Mouse (Mus musculus) liver, postnatal 0 days (tissue): Measurements from ENCODE around the gene Tcte2. TPM values are rescaled to one million over a fixed set of nuclear protein-coding genes. Genes with fewer than 3 reads are reported as not detected.

Experiments used
- ATAC-seq: fragments of 200-750 bp; cut with Nextera tagmentation; 2 replicates; pipeline ENCODE4 v1.8.0; 2017; ENCODE audit warnings: mild to moderate bottlenecking, moderate library complexity
- DNase-seq: peaks from one replicate; pipeline ENCODE4 v3.0.0-alpha.2; 2016
- H3K27ac ChIP-seq: fragments of 300-500 bp; sonication (generic); 2 replicates; pipeline ENCODE4 v1.5.1; 2014; ENCODE audit warnings: antibody characterized with exemption, moderate library complexity, mild to moderate bottlenecking, low read depth
- H3K27me3 ChIP-seq: fragments of 300-500 bp; sonication (generic); 2 replicates; pipeline ENCODE4 v1.6.1; 2014; ENCODE audit warnings: low read length, control low read depth, mixed read lengths; ENCODE audit not compliant: insufficient read depth
- H3K36me3 ChIP-seq: fragments of 300-500 bp; sonication (generic); replicated peaks from 2 replicates; pipeline ENCODE4 v1.6.1; 2014; ENCODE audit warnings: mild to moderate bottlenecking, control low read depth, low read length, moderate library complexity, mixed read lengths; ENCODE audit not compliant: insufficient read depth
- H3K4me1 ChIP-seq: fragments of 300-500 bp; sonication (generic); 2 replicates; pipeline ENCODE4 v1.6.1; 2014; ENCODE audit warnings: antibody characterized with exemption, mild to moderate bottlenecking, control low read depth; ENCODE audit not compliant: insufficient read depth
- H3K4me2 ChIP-seq: fragments of 300-500 bp; sonication (generic); 2 replicates; pipeline ENCODE4 v1.6.1; 2014; ENCODE audit warnings: low read depth, mild to moderate bottlenecking, low read length, moderate library complexity, mixed read lengths
- H3K4me3 ChIP-seq: fragments of 300-500 bp; sonication (generic); 2 replicates; pipeline ENCODE4 v1.5.1; 2014; ENCODE audit warnings: low read depth, low read length
- H3K9ac ChIP-seq: fragments of 300-500 bp; sonication (generic); replicated peaks from 2 replicates; pipeline ENCODE4 v1.6.1; 2014; ENCODE audit warnings: mild to moderate bottlenecking, moderate library complexity
- H3K9me3 ChIP-seq: fragments of 300-500 bp; sonication (generic); 2 replicates; pipeline ENCODE4 v1.6.1; 2016; ENCODE audit warnings: mild to moderate bottlenecking, control low read depth, low read length, mixed read lengths
- CTCF ChIP-seq: sonication (generic); IDR thresholded peaks from 2 replicates; pipeline ENCODE4 v1.5.1; 2016; ENCODE audit warnings: antibody characterized with exemption, low read depth
- EP300 ChIP-seq: IDR thresholded peaks from 2 replicates; pipeline ENCODE4 v1.6.1; 2016; ENCODE audit warnings: antibody characterized with exemption, low read depth, mild to moderate bottlenecking
- WGBS: fragments of 180-500 bp; shearing (Covaris S2); extraction: QIAGEN DNeasy Blood & Tissue Kit; methylation state at CpG from one replicate; pipeline ENCODE4 v1.1.7; 2014; ENCODE audit not compliant: insufficient replicate concordance; 5-methylcytosine and 5-hydroxymethylcytosine counted together
- polyA plus RNA-seq: library from polyadenylated mRNA; unstranded; fragments of >200 nt; fragmentation: Nextera tagmentation; extraction: Ambion mirVana; gene quantifications from 2 replicates; pipeline ENCODE4 v1.2.1, GENCODE M21; 2015

The Tcte2 gene
- polyA plus RNA-seq, 1 experiment from 2014 or later = 0.42 TPM

DNA sequence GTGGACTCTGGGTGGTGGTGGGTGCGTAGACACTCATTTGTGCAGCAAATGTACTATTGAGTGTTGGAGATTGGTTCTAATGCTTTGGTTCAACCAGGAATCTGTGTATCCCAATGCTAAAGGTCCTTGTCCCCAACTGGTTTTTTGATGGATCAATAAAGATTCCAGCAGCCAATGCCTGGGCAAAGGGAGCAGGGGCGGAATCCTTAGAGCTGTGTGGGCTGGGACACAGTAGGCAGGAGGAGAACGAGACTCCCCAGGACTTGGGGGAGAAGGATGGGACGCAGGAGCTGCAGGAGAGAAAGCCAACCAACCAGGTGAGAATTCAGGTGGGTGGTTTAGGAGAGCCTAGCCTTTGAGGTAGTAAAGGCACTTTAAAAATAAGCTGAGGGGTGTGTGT, 63.4 kb downstream of the Tcte2 start:
- no peaks in the 10 kb centered on the region for H3K36me3 ChIP-seq
- H3K27ac ChIP-seq = peak overlapping the region; percentile 89
- 57% methylated on average over 4 of the region's 4 CpGs for WGBS
- H3K9ac ChIP-seq = peak overlapping the region; percentile 39
- peak; percentile 90 for ATAC-seq
- H3K27me3 ChIP-seq = no peaks in the 10 kb centered on the region
- H3K4me3 ChIP-seq = peak overlapping the region; percentile 33
- DNase-seq = peak; percentile 59
- TF ChIP-seq CTCF = no peak
- TF ChIP-seq EP300 = peak; percentile 63; the same call in 1 of the 2 replicates
- 0 out of 2 replicates have a peak, but pooled peaks cover 3% of the 10 kb centered on the region for H3K4me1 ChIP-seq
- no peaks in the 10 kb centered on the region for H3K9me3 ChIP-seq
- peak overlapping the region; percentile 57 for H3K4me2 ChIP-seq

DNA sequence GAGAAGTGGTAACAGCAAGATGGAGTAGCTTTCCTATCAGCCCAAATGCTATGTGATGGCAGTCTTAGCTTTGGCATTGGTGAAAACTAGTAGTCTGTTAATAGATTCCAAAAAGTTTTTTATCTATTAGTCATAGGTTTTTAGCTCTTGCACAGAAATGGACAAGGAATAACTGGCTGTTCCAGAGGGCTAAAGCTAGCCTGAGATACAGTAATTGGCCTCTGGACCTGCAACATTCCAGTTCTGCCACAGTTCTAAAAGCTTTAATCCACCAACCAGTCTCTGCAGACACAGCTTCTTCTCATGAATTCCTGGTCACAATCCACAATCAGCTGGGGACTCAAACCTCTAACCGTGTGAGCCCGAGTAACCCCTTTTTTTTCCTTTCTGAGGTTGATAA, 64.0 kb downstream of the Tcte2 start:
- Histone ChIP-seq H3K36me3 (no peaks in the 10 kb centered on the region), H3K4me3 (no peak overlapping the region), H3K4me2 (no peak overlapping the region), H3K9ac (no peak overlapping the region), H3K4me1 (0 out of 2 replicates have a peak, but pooled peaks cover 3% of the 10 kb centered on the region), H3K9me3 (no peaks in the 10 kb centered on the region), H3K27ac (peak overlapping the region; percentile 89), H3K27me3 (no peaks in the 10 kb centered on the region)
- TF ChIP-seq EP300 (no peak), CTCF (no peak)
- DNase-seq (no peak), ATAC-seq (no peak)
- WGBS = 58% methylated on average over 2 of the region's 2 CpGs

- no peak overlapping the region for H3K4me3 ChIP-seq
- ATAC-seq (no peak), DNase-seq (no peak)
- no peak overlapping the region for H3K9ac ChIP-seq
- WGBS = 73% methylated on average over 5 of the region's 5 CpGs
- no peak overlapping the region for H3K4me2 ChIP-seq
- 0 out of 2 replicates have a peak, but pooled peaks cover 3% of the 10 kb centered on the region for H3K4me1 ChIP-seq
- H3K27ac ChIP-seq = no peak overlapping the region
- TF ChIP-seq EP300 (no peak), CTCF (no peak)
- no peaks in the 10 kb centered on the region for H3K9me3 ChIP-seq
- H3K36me3 ChIP-seq = no peaks in the 10 kb centered on the region
- no peaks in the 10 kb centered on the region for H3K27me3 ChIP-seq
These were observed 65.7 kb downstream of the Tcte2 start for GRCm38 (mm10) chr17:13695881-13696280.

DNA sequence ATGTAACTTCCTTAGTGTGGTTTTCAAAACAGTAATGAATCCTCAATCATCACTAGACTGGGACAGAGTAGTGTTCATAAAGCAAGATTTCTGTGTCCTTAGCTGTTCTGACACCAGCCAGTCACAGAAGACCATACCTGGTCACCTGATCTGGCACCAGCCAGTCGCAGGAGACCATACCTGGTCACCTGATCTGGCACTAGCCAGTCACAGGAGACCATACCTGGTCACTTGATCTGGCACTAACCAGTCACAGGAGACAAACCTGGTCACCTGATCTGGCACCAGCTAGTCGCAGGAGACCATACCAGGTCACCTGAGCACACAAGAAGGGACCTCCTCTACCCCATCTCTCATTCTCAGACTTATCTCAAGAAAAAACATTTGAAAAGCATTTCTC, 66.4 kb downstream of the Tcte2 start:
- DNase-seq (no peak), ATAC-seq (no peak)
- no peak overlapping the region for H3K9ac ChIP-seq
- H3K4me1 ChIP-seq = peaks cover 5% of the 10 kb centered on the region; the same call in 1 of the 2 replicates
- H3K9me3 ChIP-seq = no peaks in the 10 kb centered on the region
- H3K4me2 ChIP-seq = no peak overlapping the region
- H3K27ac ChIP-seq = no peak overlapping the region
- 69% methylated on average over 2 of the region's 2 CpGs for WGBS
- H3K4me3 ChIP-seq = no peak overlapping the region
- no peaks in the 10 kb centered on the region for H3K27me3 ChIP-seq
- TF ChIP-seq EP300 (no peak), CTCF (no peak)
- H3K36me3 ChIP-seq = no peaks in the 10 kb centered on the region

GRCm38 (mm10) chr17:13694181-13694580, 67.4 kb downstream of the Tcte2 start:
- no peak overlapping the region for H3K9ac ChIP-seq
- no peaks in the 10 kb centered on the region for H3K9me3 ChIP-seq
- no peak for TF ChIP-seq EP300
- TF ChIP-seq CTCF = no peak
- H3K36me3 ChIP-seq = no peaks in the 10 kb centered on the region
- 74% methylated on average over 1 of the region's 1 CpGs for WGBS
- peaks cover 3% of the 10 kb centered on the region; the same call in 1 of the 2 replicates for H3K4me1 ChIP-seq
- no peak overlapping the region for H3K27ac ChIP-seq
- H3K4me3 ChIP-seq = no peak overlapping the region
- no peaks in the 10 kb centered on the region for H3K27me3 ChIP-seq
- DNase-seq = no peak
- no peak for ATAC-seq
- H3K4me2 ChIP-seq = no peak overlapping the region

- Histone ChIP-seq H3K36me3 (no peaks in the 10 kb centered on the region), H3K4me1 (peaks cover 22% of the 10 kb centered on the region), H3K9me3 (no peaks in the 10 kb centered on the region), H3K4me2 (no peak overlapping the region), H3K27me3 (no peaks in the 10 kb centered on the region), H3K9ac (no peak overlapping the region), H3K4me3 (no peak overlapping the region), H3K27ac (no peak overlapping the region)
- no peak for TF ChIP-seq CTCF
- no peak for TF ChIP-seq EP300
- no peak for ATAC-seq
- 63% methylated on average over 1 of the region's 1 CpGs for WGBS
- peak; percentile 45 for DNase-seq
These were observed 74.0 kb downstream of the Tcte2 start for GRCm38 (mm10) chr17:13687656-13688055.

- H3K9me3 ChIP-seq = no peaks in the 10 kb centered on the region
- no peak overlapping the region for H3K4me2 ChIP-seq
- no peak for DNase-seq
- no peaks in the 10 kb centered on the region for H3K27me3 ChIP-seq
- no peaks in the 10 kb centered on the region for H3K36me3 ChIP-seq
- no peak for ATAC-seq
- H3K9ac ChIP-seq = no peak overlapping the region
- 68% methylated on average over 4 of the region's 4 CpGs for WGBS
- H3K27ac ChIP-seq = no peak overlapping the region
- H3K4me1 ChIP-seq = peaks cover 24% of the 10 kb centered on the region
- TF ChIP-seq EP300 = no peak
- TF ChIP-seq CTCF = no peak
- no peak overlapping the region for H3K4me3 ChIP-seq
These were observed 74.5 kb downstream of the Tcte2 start for GRCm38 (mm10) chr17:13687086-13687485.
